Mouse (Mus musculus) stomach, postnatal 0 days (tissue): ENCODE results near the gene Brinp2.

Experiments
- CTCF ChIP-seq: IDR thresholded peaks from 2 replicates; pipeline ENCODE4 v1.5.1; 2016; ENCODE audit warnings: antibody characterized with exemption, low read depth, mild to moderate bottlenecking, moderate library complexity
- EP300 ChIP-seq: optimal IDR thresholded peaks from 2 replicates; pipeline ENCODE3; 2016; ENCODE audit warnings: antibody characterized with exemption

DNA sequence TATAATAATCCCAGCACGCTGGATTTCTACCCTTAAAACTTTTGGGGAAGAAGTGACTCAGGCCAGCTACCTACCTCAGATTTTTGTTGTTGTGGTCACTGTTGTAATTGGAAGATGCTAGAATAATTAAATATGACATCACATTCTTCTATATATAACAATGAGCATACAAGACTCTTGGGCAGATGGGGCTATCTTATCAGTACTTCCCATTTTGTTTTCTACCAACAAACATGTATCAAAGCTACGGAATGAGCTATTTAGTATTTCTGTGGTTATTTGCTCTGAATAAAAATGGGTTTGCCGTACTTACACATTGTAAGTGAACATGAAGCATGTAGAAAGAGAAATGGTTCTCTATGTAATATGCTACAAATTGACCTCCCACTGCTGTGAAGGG lies 112.1 kb downstream of the Brinp2 start:
- TF ChIP-seq CTCF (no peak), EP300 (no peak)
